Mouse (Mus musculus): ENCODE measurements around the gene Tex48. TPM values are rescaled to one million over a fixed set of nuclear protein-coding genes. Genes with fewer than 3 reads are reported as not detected.

Gene Tex48
- not detected in 2 replicates for total RNA-seq (2017)

DNA sequence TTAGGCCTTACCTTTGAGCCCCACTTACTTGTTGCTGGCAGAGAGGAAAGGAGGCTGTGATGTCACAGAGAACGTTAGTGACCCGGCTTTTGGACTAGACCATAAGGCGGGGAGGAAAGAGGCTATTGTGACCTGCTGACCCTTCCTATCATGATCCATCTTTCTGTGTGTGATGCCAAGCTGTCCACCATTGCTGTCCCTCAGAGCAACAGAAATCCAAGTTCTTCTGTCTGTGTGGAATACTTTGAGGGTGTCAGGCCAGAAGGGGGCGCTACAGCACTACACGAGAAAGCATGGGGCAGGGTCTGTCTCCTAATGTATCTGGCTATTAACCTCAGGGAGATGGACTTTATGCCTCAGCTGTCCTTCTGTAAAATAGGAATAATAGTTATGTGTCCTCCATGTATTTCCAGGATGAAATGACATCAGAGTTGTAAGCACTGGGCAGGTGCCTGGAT, at the start of gene Tex48:
Gene Tex48, minus strand, starts transcription at position 51 of the 458 bp plus-strand sequence.
- ATAC-seq (ENCODE audit: extremely low read depth, insufficient number of reproducible peaks, low FRiP score, poor library complexity, severe bottlenecking) = no peak

DNA sequence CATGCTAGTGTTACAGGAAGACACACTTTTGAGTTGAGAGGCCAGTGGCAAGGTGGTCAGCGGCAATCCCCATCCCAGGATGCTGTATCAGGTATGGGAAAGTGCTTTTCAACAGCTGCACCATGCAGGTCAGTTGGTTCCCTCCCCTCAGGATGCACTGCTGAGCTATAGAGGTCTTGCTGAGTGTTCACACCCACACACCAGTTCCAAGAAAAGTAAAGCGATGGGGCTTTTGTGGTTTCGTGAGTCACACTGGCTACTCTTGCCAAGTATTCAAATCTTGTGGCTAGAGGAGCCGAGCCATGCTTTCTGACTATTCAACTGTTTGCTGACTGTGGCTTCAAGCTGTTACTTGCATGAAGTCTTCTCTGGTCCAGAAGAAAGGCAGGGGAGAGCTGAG, 46.0 kb upstream of the Tex48 start:
- 0 out of 2 replicates have a peak, but pooled peaks have one; percentile 16 for ATAC-seq (ENCODE audit: extremely low read depth, insufficient number of reproducible peaks, low FRiP score, poor library complexity, severe bottlenecking)

DNA sequence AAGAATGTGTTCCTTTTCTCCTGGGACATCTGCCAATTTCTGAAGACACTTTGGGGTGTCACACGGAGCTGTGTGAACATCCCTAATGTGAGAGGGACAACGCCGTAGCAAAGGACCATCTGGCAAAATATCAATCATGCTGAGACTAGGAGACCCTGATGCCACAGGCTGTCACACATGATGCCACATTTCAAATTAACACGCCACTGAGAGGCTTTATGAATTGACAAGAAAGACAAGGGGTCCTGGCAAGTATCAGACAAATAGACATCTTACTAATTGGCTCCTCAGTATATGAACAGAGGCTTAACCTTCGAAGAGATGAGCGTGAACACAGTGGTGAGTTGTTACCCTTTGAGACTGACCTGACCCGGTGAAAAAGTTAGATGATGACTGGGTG, 43.5 kb upstream of the Tex48 start:
- ATAC-seq (ENCODE audit: extremely low read depth, insufficient number of reproducible peaks, low FRiP score, poor library complexity, severe bottlenecking) = no peak

DNA sequence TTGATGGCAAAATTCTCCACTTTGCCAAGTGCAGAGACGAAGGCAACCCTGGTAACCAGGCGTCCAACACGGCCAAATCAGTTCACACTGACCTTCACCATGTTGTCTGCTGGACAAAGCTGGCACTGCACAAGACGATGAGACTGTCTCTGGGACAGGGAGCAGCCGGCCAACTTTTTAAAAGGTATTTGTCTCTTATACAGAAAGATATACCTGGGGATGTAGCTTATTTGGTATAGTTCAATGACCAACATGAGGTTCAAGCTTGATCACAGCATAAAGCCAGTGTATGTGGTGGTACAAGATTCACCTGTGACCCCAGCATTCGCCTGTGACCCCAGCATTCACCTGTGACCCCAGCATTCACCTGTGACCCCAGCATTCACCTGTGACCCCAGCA, 41.1 kb upstream of the Tex48 start, which contains the start of gene Gm11214:
Gene Gm11214, minus strand, starts transcription at position 101 of the 400 bp plus-strand sequence.
- ATAC-seq (ENCODE audit: extremely low read depth, insufficient number of reproducible peaks, low FRiP score, poor library complexity, severe bottlenecking) = no peak

DNA sequence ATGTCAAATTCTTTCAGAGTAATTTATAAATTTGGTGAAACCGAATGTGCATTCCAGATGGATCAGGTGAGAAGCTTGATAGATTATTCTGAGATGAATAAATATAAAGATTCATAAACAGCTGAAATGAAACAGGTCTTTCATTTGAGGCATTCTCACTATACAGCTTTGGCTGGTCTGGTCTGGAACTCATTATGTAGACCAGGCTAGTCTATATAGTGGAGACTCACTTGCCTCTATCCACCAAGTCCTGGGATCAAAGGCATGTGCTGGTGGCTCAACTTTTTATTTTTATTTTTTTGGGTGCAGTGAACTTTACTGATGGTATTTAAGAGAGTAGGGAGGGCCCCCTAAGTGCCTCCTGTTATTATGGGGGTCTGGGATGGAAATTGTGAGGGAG, 39.6 kb upstream of the Tex48 start:
- ATAC-seq (ENCODE audit: extremely low read depth, insufficient number of reproducible peaks, low FRiP score, poor library complexity, severe bottlenecking) = no peak

DNA sequence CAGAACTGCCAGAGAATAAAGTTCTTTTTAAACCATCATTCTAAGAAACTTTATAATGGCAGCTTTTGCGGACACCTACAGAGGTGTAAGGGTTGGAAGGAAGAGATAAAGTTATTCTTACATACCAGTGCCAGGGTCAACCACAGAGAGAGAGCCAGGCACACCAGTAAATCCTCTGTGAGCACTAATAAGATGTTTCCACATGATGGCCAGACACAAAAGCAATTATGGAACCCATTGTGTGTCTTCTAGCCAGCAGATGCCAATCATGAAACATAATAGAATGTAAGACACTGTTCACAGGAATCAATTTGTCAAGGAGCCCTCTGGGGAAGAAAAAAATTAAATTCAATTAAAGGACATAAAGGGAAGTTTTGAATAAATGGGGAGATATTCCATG, 39.2 kb upstream of the Tex48 start:
- no peak for ATAC-seq (ENCODE audit: extremely low read depth, insufficient number of reproducible peaks, low FRiP score, poor library complexity, severe bottlenecking)

DNA sequence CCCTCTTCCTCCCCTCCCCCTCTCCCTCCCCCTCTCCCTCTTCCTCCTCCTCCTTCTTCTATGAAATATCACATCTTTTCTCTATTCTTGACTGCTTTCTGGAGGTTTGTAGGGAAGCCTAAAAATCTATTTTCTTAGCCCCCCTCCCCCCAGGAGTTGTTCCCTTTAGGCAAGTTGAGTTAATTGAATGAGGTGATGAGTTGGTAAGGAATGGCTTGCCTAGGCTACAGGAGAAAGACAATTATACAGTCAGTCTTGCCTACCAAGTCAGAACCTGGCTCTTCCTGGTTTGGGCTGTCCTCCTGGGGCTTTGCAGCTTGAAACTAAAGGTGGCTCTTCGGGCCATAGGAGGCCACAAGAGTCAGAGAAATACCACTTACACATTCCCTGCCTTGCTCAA, 37.5 kb upstream of the Tex48 start:
- ATAC-seq (ENCODE audit: extremely low read depth, insufficient number of reproducible peaks, low FRiP score, poor library complexity, severe bottlenecking) = no peak

DNA sequence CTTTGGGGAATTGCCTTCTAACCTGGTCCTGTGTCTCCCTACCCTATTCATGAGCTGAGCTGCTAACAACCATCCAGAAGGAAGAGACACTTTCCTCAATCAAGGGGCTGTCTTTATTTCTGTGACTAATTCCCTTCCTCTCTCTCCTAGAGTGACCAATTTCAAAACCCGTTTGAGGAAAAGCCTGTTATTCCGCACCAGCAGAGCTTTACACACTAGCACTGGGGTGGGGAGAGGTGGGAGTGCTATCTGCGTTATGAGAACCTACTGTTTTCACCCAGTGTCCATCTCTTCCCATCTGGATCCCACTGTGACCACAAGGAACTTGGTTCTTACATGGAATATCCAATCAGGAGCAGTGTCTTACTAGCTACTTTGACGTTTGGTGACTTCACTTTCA, 36.9 kb upstream of the Tex48 start:
- ATAC-seq (ENCODE audit: extremely low read depth, insufficient number of reproducible peaks, low FRiP score, poor library complexity, severe bottlenecking) = no peak

DNA sequence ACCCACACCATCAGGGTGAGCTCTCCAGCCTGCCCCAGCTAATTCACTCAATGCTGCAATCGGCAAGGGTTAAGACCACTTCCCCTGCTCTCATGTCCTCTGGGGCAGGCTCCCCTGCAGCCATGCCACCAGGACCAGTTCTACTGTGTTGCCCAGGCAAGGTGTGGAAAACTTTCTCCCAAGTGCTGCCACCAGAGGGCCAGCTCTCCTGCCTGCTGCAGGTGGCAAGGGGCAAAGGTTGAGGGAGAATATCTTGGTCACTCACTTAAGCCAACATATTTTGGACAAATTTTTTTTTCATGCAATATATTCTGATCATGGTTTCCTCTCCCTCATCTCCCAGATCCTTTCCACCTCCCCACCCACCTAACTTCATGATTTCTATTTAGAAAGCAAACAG, 32.2 kb upstream of the Tex48 start:
- no peak for ATAC-seq (ENCODE audit: extremely low read depth, insufficient number of reproducible peaks, low FRiP score, poor library complexity, severe bottlenecking)

DNA sequence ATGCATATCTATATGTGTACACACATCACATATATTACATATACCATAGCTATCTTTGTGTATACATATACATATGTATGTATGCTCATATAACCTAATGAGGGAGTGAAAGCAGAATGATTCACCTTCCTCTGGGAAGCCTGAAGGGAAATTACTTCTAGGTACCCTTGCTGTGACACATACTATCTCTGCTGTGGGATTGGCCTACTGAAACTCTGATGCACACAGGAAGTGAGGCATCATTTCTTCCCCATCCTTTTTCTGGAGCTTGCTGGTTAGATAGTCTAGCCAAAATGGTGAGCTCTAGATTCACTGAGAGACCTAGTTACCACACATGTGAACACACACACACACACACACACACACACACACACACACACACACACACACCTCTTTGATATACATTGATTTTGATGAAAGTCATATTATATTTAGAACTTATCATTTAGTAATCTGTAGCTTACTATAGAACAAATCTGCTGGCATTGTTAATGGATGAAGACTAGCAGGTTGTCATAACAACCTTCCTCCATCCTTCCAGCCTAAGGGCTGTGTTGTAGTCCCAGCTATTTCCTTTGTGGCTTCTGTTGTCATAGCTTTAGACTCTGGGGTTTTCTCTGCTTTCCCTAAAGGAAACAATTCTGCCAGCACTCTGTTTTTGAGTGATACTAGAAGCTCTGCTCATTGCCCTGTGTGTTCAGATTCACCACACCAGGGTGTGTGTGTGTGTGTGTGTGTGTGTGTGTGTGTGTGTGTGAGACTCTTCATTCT, 21.9 kb upstream of the Tex48 start:
- no peak for ATAC-seq (ENCODE audit: extremely low read depth, insufficient number of reproducible peaks, low FRiP score, poor library complexity, severe bottlenecking)

DNA sequence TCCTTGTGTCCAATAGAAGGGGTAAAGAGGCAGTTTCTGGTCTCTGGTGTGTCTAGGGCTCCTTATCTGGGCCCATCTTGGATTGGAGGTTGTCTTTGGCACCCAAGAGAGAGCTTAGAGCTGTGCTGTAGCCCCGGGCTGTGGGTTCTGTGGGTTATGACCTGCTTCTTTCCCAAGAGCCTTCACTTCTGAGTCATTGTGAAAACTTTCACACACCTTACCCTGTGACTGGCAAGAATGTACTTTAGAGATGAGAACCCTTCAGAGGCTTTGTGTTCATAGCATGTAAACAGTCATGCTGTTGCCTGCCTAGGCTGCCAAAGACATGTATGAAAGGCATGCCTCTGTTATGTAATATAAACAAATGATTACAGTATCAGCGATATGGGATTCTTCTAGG, 17.6 kb upstream of the Tex48 start:
- no peak for ATAC-seq (ENCODE audit: extremely low read depth, insufficient number of reproducible peaks, low FRiP score, poor library complexity, severe bottlenecking)

DNA sequence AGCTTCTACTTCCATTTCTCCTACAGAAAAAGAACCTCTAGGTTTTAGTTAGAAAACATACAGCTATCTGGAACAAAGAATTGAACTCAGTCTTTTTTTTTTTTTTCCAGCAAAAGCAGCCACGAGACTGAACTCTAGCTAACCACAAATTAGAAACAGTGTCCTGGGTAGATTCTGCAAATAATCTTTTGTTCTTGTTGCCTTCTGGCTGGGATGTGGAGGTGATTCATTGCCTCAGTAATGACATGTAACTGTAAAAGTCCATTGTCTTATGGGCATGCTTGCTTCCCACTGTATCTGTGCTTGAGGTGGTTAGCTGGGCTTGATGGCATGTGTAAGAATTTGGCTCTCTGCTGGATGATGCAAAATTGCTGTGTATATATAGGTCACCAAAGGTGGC, 16.4 kb upstream of the Tex48 start:
- ATAC-seq (ENCODE audit: extremely low read depth, insufficient number of reproducible peaks, low FRiP score, poor library complexity, severe bottlenecking) = no peak

DNA sequence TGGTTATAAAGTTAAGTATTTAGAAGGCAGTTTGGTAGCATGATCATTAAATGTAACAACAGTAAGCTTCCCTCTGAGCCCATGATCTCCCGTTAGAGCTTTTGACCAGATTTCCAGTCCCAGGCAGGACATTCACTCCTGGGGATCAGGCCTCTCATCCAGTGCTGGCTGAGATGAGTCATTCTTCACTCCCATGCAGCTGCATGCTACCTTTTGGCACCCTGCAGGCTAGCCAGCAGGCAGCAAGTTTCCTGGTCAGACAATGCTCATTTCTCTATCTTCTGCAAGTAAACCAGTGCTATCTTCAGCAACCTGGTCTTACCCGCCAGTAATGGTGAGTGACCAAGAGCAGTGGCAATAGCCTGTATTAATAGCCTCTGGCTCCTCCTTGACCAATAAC, 11.0 kb upstream of the Tex48 start:
- no peak for ATAC-seq (ENCODE audit: extremely low read depth, insufficient number of reproducible peaks, low FRiP score, poor library complexity, severe bottlenecking)

DNA sequence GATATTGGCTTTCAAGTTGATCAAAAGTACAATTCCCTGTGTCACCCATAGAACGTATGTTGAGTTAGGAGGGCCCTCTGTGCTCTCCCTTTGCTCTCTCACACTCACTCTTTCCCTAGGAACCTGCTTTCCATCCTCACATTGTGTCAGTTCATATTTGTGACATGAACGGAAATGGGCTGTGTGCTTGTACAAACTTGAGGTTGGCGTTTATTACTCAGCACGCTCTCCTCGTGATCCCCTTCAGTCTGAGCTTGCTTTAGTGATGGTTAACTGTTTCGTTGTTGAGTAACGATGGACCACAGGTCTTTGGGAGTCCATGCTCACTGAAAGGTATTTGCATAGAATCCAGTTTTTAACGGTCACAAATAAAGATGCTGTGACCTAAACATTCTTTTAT, 4.9 kb upstream of the Tex48 start:
- ATAC-seq (ENCODE audit: extremely low read depth, insufficient number of reproducible peaks, low FRiP score, poor library complexity, severe bottlenecking) = no peak

DNA sequence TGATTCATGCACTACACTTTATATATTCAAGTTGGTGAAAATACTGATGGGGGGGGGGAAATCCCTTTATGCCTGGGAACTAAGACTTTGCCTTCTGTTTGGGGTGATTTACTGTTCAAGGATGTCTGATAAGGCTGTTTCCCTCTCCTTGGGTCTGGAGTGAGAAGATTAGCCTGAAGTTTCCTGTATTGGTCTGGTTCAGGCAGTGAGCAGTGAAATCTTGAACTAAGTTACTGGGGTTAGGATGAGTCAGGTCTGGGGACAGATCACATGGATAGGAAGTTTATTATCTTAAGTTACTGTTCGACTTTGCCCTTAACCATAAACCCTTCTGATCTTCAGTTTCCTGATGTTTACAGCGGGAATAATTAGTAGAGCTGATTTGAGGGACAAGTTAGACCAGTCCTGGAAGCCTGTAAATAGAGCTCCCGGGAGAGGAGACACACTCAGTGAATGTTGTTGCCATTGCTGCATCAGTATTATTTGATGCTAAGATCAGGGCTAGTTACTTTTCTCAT, 3.4 kb upstream of the Tex48 start:
- no peak for ATAC-seq (ENCODE audit: extremely low read depth, insufficient number of reproducible peaks, low FRiP score, poor library complexity, severe bottlenecking)

DNA sequence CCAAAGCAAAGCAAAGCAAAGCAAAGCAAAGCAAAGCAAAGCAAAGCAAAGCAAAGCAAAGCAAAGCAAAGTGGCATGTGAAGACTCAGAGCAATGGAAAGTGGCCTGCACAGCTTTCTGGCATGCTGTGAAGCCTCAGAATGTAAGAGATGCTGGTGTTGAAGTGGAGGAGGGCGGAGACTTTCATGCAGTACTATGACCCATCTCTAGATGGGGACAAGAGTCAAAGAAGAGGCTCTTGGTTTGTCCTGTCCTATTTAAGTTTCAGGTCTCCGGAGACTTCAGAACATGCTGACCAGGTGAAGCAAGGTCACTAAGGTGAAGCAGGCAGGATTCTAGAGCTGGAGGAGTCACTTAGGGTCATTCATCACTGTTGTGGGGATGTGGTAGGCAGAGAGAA, 367 bp downstream of the Tex48 start:
- ATAC-seq (ENCODE audit: extremely low read depth, insufficient number of reproducible peaks, low FRiP score, poor library complexity, severe bottlenecking) = no peak

DNA sequence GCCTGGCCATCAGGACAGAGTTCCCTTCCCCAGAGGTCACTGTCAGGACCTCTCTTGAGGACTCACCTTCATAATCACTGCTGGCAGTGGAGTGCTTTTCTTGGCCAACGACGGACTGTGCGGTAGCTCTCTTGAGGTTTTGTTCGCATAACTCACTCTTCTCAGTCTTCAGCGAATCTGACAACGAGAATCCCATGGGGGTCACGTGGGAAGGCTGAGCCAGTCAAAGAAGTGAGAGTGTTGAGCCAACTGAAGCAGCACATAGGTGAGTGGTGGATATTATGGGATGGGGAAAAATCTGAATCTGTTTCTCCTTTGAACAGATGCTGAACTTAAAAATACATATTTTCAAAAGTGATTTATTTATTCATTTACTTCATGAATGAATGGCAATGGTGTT, 13.8 kb downstream of the Tex48 start:
- no peak for ATAC-seq (ENCODE audit: extremely low read depth, insufficient number of reproducible peaks, low FRiP score, poor library complexity, severe bottlenecking)

DNA sequence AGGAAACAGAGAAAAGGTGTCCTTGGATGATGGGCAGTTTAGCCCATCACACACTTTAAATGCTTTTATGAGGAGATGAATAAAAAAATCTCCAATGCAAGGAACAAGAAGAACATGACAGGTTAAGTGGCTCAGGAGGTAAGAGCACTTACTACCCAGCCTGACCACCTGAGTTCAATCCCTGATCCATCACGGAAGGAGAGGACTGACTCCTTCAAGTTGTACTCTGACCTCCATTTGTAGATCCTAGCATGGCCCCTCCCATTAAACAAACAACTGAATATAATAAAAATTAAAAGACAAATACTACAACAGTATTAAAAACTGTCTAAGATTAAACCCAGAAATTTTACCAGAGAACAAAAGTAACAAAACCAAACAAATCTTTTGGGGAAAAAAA, 16.3 kb downstream of the Tex48 start:
- no peak for ATAC-seq (ENCODE audit: extremely low read depth, insufficient number of reproducible peaks, low FRiP score, poor library complexity, severe bottlenecking)

DNA sequence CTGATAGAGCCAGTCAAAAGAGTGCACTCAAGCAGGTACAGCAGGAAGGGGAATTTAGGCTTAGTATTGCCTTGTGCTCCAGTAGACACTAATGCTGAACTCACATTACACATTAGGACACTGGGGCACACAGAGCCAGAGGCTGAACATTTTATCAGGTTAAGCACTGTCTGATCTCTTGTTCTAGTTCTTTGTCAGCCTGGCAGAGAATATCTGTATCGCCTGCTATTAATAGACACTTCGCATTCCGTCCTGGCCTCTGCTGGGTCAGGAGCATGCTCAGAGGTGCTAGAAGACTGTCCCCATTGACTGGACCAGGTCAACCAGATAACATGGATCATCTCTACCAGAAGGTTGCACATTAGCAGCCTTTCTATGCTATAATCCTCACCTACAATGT, 16.7 kb downstream of the Tex48 start:
- ATAC-seq (ENCODE audit: extremely low read depth, insufficient number of reproducible peaks, low FRiP score, poor library complexity, severe bottlenecking) = no peak

DNA sequence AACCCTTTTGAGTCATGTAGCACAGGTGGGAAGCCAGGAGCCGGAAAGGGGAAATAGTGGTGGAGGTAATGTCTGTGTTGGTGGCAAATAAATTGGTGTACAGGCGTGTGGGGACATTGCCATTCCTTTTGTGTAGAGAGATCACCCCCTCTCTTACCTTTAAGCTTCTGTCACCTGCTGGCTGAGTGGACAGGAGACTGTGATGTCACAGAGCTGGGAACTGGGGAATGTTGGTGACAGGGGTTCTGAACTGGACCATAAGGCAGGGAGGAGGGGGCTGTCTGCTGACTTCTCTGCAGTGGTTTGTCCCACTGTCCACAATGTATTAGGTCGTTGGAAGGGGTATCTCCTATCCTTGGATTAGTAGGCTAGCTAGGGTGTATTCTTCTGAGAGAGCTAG, 17.3 kb downstream of the Tex48 start, which contains the start of gene Gm11213:
Gene Gm11213, minus strand, starts transcription at position 317 of the 400 bp plus-strand sequence.
- no peak for ATAC-seq (ENCODE audit: extremely low read depth, insufficient number of reproducible peaks, low FRiP score, poor library complexity, severe bottlenecking)

DNA sequence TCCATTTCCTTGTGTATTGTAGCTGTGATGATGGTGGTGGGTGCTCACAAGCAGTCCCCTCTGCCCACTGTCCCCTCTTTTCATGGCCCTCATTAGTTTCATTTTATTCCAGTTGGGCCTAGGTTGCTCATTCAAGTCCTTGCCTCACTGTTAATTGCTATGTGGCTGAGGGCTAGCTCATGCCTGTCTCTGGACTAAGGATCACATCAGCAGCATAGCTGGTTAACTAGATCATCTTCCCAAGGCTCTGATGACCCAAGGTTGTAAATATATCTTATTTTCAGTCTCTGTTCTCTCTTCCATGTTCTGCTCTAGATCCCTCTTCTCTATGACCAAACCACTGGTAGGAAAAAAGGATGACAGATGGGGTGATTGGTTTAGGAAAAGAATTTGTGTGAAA, 21.0 kb downstream of the Tex48 start:
- no peak for ATAC-seq (ENCODE audit: extremely low read depth, insufficient number of reproducible peaks, low FRiP score, poor library complexity, severe bottlenecking)
